Mouse (Mus musculus): ENCODE results near the gene Hist1h2ak. TPM values are rescaled to one million over a fixed set of nuclear protein-coding genes. Genes with fewer than 3 reads are reported as not detected.
"Not testable (repeated sequence)": the region's sequence is repeated elsewhere in the genome, so short reads cannot be mapped to it uniquely, and the experiment has no call there.

The Hist1h2ak gene
- polyA plus RNA-seq, 1 experiment from 2014 or later: 4.9 TPM

DNA sequence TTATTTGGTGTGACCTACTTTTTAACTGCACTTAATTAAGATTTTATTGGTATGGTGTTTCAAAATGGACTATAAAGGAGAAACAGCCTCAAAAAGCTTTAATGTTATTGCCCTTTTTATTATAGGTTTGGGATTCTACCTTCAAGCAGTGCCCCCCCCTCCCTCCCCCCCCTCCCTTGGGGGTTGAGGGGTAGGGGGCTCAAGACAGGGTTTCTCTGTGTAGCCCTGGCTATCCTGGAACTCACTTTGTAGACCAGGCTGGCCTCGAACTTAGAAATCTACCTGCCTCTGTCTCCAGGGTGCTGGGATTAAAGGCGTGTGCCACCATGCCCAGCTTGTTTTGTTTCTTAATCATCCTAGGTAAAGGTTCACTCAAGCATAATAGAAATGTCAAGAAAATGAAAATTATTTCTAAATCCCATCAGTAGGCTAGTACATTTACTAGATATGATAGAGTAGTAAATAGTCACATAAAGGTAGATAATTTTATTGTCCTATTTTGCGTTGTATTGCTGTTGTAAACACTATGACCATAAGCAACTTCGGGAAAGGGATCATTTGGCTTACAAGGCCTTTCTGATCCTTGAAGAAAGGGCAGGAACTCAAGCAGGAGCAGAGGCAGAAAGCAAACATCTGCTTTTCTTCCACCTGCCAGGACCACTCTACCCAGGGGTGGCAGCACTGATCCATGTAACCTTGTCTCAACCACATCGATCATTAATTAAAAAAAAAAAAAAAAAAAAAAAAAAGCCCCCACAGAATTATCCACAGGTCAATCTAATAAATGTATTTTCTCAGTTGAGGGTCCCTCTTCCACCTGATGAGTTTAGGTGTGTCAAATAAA is 30.4 kb downstream of the Hist1h2ak start:
- Histone ChIP-seq H3K4me2 (ENCODE audit: low read length) (no peak overlapping the region), H3K9me3 (replicated peaks; ENCODE audit: control insufficient read depth, low read length, poor library complexity, severe bottlenecking) (no peaks in the 10 kb centered on the region), H3K4me3 (ENCODE audit: low read depth, low read length) (no peak overlapping the region), H3K27me3 (ENCODE audit: control insufficient read depth, insufficient read depth, low read depth, low read length) (no peaks in the 10 kb centered on the region), H3K4me1 (ENCODE audit: control insufficient read depth, insufficient read depth, low read length) (peaks cover 16% of the 10 kb centered on the region), H3K9ac (ENCODE audit: low read depth, low read length) (no peak overlapping the region), H3K36me3 (ENCODE audit: control insufficient read depth, insufficient read depth, low read length) (no peaks in the 10 kb centered on the region), H3K27ac (ENCODE audit: low read length) (no peak overlapping the region)
- 29% methylated on average over 5 of the region's 5 CpGs for WGBS
- ATAC-seq: no peak

DNA sequence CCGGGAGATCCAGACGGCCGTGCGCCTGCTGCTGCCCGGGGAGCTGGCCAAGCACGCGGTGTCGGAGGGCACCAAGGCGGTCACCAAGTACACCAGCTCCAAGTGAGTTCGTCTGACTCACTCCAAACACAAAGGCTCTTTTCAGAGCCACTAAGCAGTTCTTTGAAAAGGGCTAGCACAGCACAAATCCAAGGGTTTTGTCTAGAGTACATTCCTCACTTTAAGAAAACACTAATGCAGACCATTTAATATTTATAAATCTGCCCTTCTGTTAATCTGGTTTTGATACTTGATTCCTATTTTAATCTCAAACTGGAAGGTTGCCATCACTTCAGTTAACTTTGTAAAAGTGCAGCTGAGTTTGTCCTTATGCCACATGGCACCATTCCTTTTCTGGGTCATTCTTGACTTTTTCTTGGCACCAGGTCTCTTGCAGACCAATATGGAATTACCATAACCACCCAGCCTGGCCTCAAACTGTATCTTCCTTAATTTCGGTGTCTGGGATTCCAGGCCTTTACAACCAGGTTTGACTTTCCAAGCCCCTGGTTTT is 31.2 kb downstream of the Hist1h2ak start:
- H3K9me3 ChIP-seq (replicated peaks; ENCODE audit: control insufficient read depth, low read length, poor library complexity, severe bottlenecking): no peaks in the 10 kb centered on the region
- peak overlapping the region; percentile 82 for H3K27ac ChIP-seq (ENCODE audit: low read length)
- H3K4me1 ChIP-seq (ENCODE audit: control insufficient read depth, insufficient read depth, low read length): peaks cover 17% of the 10 kb centered on the region
- H3K4me2 ChIP-seq (ENCODE audit: low read length): peak overlapping the region; percentile 67
- peak; percentile 46 for ATAC-seq
- no peaks in the 10 kb centered on the region for H3K27me3 ChIP-seq (ENCODE audit: control insufficient read depth, insufficient read depth, low read depth, low read length)
- peak overlapping the region; percentile 45 for H3K4me3 ChIP-seq (ENCODE audit: low read depth, low read length)
- H3K36me3 ChIP-seq (ENCODE audit: control insufficient read depth, insufficient read depth, low read length): no peaks in the 10 kb centered on the region
- WGBS: 2% methylated on average over 11 of the region's 11 CpGs
- H3K9ac ChIP-seq (ENCODE audit: low read depth, low read length): peak overlapping the region; percentile 58

DNA sequence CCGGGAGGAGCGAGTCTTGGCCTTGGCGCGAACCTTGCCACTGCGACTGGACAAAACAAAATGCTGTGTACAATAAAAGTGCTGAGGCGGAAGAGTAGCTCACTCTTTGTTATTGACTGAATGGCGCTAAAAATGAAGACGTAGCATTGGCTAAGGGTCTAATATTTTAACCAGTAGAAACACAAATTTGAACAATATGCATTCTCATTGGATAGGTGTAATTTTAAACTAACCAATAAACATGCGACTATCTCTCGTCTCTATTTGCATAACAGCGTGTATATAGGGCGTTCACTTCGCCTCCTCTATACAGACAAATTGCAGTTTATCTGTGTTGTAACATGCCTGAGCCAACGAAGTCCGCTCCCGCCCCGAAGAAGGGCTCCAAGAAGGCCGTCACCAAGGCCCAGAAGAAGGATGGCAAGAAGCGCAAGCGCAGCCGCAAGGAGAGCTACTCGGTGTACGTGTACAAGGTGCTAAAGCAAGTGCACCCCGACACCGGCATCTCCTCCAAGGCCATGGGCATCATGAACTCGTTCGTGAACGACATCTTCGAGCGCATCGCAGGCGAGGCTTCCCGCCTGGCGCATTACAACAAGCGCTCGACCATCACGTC is 31.8 kb downstream of the Hist1h2ak start, which contains the start of gene Hist1h2bm:
Gene Hist1h2bm (plus strand): TSS at position 288 of the 616 bp plus-strand sequence.
- peak; percentile 98 for ATAC-seq
- peak within 1 kb of the TSS; percentile 67 for H3K4me2 ChIP-seq (ENCODE audit: low read length)
- not testable (repeated sequence) for H3K9me3 ChIP-seq (replicated peaks; ENCODE audit: control insufficient read depth, low read length, poor library complexity, severe bottlenecking); H3K27me3 ChIP-seq (ENCODE audit: control insufficient read depth, insufficient read depth, low read depth, low read length); H3K36me3 ChIP-seq (ENCODE audit: control insufficient read depth, insufficient read depth, low read length)
- peak within 1 kb of the TSS; percentile 82 for H3K27ac ChIP-seq (ENCODE audit: low read length)
- peak within 1 kb of the TSS; percentile 58 for H3K9ac ChIP-seq (ENCODE audit: low read depth, low read length)
- WGBS: under 1% methylated on average over 37 of the region's 37 CpGs
- peaks cover 20% of the 10 kb centered on the region for H3K4me1 ChIP-seq (ENCODE audit: control insufficient read depth, insufficient read depth, low read length)
- H3K4me3 ChIP-seq (ENCODE audit: low read depth, low read length): peak within 1 kb of the TSS; percentile 45

GRCm38 (mm10) chr13:21721107-21721756 is 32.4 kb downstream of the Hist1h2ak start:
- not testable (repeated sequence) for H3K9ac ChIP-seq (ENCODE audit: low read depth, low read length); H3K9me3 ChIP-seq (replicated peaks; ENCODE audit: control insufficient read depth, low read length, poor library complexity, severe bottlenecking); ATAC-seq; H3K36me3 ChIP-seq (ENCODE audit: control insufficient read depth, insufficient read depth, low read length); H3K27me3 ChIP-seq (ENCODE audit: control insufficient read depth, insufficient read depth, low read depth, low read length)
- Histone ChIP-seq H3K4me3 (ENCODE audit: low read depth, low read length) (peak overlapping the region; percentile 45), H3K4me2 (ENCODE audit: low read length) (peak overlapping the region; percentile 67), H3K4me1 (ENCODE audit: control insufficient read depth, insufficient read depth, low read length) (peaks cover 22% of the 10 kb centered on the region), H3K27ac (ENCODE audit: low read length) (peak overlapping the region; percentile 69)
- WGBS: 2% methylated on average over 17 of the region's 44 CpGs

GRCm38 (mm10) chr13:21718381-21719080 is 35.1 kb downstream of the Hist1h2ak start:
- no peak for ATAC-seq
- H3K9me3 ChIP-seq (replicated peaks; ENCODE audit: control insufficient read depth, low read length, poor library complexity, severe bottlenecking): no peaks in the 10 kb centered on the region
- peak overlapping the region; percentile 79 for H3K4me2 ChIP-seq (ENCODE audit: low read length)
- H3K27me3 ChIP-seq (ENCODE audit: control insufficient read depth, insufficient read depth, low read depth, low read length): no peaks in the 10 kb centered on the region
- peak overlapping the region; percentile 63; the same call in 1 of the 2 replicates for H3K9ac ChIP-seq (ENCODE audit: low read depth, low read length)
- peak overlapping the region; percentile 42 for H3K4me3 ChIP-seq (ENCODE audit: low read depth, low read length)
- H3K27ac ChIP-seq (ENCODE audit: low read length): no peak overlapping the region
- no peaks in the 10 kb centered on the region for H3K36me3 ChIP-seq (ENCODE audit: control insufficient read depth, insufficient read depth, low read length)
- H3K4me1 ChIP-seq (ENCODE audit: control insufficient read depth, insufficient read depth, low read length): peaks cover 30% of the 10 kb centered on the region
- WGBS: 62% methylated on average over 4 of the region's 4 CpGs

DNA sequence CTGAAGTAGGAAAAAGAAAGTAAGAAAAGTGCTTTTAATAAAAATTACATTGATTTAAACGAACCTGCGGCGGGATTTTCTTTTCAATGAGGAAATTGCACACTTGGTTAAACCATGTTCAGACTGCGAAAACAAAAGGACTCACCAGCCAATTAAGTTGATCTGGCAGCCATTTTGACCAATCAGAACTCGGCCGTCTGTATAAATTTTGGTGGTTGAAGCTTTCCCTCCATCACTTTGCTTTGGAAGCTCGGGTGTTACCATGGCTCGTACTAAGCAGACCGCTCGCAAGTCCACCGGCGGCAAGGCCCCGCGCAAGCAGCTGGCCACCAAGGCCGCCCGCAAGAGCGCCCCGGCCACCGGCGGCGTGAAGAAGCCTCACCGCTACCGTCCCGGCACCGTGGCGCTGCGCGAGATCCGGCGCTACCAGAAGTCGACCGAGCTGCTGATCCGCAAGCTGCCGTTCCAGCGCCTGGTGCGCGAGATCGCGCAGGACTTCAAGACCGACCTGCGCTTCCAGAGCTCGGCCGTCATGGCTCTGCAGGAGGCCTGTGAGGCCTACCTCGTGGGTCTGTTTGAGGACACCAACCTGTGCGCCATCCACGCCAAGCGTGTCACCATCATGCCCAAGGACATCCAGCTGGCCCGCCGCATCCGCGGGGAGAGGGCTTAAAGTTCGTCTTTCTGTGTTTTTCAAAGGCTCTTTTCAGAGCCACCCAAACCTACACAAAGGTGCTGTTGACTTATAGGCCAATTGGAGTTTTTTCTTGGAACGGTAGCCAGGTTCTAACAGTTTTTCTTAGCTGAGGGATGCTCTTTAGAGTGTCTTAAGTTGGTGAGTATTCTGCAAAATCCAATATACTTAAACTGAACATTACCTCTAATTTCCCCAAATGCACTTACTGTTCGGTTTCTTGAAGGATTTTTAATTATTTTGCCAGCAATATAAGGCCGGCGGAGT is 36.0 kb downstream of the Hist1h2ak start, which contains the start of gene Hist1h3h:
Gene Hist1h3h (plus strand): TSS at position 263 of the 961 bp plus-strand sequence.
- Histone ChIP-seq H3K4me2 (ENCODE audit: low read length) (peak within 1 kb of the TSS; percentile 95), H3K4me1 (ENCODE audit: control insufficient read depth, insufficient read depth, low read length) (peaks cover 29% of the 10 kb centered on the region), H3K4me3 (ENCODE audit: low read depth, low read length) (peak within 1 kb of the TSS; percentile 49), H3K9ac (ENCODE audit: low read depth, low read length) (peak within 1 kb of the TSS; percentile 66), H3K27ac (ENCODE audit: low read length) (peak within 1 kb of the TSS; percentile 91)
- H3K9me3 ChIP-seq (replicated peaks; ENCODE audit: control insufficient read depth, low read length, poor library complexity, severe bottlenecking); H3K36me3 ChIP-seq (ENCODE audit: control insufficient read depth, insufficient read depth, low read length); H3K27me3 ChIP-seq (ENCODE audit: control insufficient read depth, insufficient read depth, low read depth, low read length): not testable (repeated sequence)
- peak; percentile 31 for ATAC-seq
- under 1% methylated on average over 27 of the region's 56 CpGs for WGBS

DNA sequence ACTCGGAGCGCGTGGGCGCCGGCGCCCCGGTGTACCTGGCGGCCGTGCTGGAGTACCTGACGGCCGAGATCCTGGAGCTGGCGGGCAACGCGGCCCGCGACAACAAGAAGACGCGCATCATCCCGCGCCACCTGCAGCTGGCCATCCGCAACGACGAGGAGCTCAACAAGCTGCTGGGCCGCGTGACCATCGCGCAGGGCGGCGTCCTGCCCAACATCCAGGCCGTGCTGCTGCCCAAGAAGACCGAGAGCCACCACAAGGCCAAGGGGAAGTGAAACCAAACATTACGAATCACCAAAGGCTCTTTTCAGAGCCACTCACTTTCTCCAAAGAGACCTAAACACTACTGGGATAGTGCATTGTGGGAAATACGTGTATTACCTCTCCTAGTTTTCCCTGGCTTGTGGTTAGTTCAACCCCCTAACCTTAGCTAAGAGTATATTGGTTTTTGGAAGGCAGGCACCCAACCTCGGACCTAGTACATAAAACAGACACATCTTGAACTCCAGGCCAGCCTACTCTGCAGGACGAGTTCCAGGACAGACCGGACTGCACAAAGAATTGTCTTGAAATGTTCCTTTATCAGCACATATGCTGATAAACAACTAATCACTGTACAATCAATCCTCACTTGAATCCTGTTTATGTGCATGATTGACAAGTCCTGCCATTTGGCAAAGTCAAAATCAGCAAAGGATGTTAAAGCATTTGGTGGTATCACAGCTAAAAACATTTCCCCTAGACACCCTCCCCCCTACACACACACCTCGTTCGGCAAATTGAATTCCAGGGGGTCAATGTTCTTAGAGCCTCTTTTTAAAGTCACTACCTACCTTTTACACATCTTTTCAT is 36.9 kb downstream of the Hist1h2ak start:
- ATAC-seq: peak; percentile 16
- WGBS: 1% methylated on average over 9 of the region's 38 CpGs
- Histone ChIP-seq H3K27ac (ENCODE audit: low read length) (peak overlapping the region; percentile 91), H3K4me1 (ENCODE audit: control insufficient read depth, insufficient read depth, low read length) (peaks cover 27% of the 10 kb centered on the region), H3K4me3 (ENCODE audit: low read depth, low read length) (peak overlapping the region; percentile 49), H3K9ac (ENCODE audit: low read depth, low read length) (peak overlapping the region; percentile 66), H3K4me2 (ENCODE audit: low read length) (peak overlapping the region; percentile 95)
- not testable (repeated sequence) for H3K9me3 ChIP-seq (replicated peaks; ENCODE audit: control insufficient read depth, low read length, poor library complexity, severe bottlenecking); H3K36me3 ChIP-seq (ENCODE audit: control insufficient read depth, insufficient read depth, low read length); H3K27me3 ChIP-seq (ENCODE audit: control insufficient read depth, insufficient read depth, low read depth, low read length)
